Mouse (Mus musculus): ENCODE measurements at regions not wholly inside any gene's neighbourhood (a gene's known extent, or its start where the extent isn't known, plus 50 kb on each side); places are given as distances from the start of the nearest gene placed in this dataset.

DNA sequence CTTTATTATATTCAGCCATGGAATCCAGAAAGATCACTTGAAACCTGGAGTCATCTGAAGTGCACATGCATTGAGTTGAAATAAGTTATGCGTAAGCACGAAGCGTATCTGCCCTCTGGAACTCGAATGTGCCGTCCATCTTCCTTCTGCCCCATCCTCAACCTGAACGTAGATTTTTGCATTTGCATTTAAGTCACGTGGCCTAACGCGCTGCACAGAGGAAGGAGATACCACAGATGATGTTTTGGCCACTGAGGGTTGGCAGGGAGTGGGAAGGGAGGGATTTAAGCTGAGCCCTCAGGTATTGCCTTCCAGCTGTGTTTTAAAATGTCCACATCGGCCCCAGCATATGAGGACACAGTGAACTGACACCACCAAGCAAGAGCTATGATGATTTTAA lies 63.6 kb upstream of the Runx1 start:
- DNase-seq: no peak

DNA sequence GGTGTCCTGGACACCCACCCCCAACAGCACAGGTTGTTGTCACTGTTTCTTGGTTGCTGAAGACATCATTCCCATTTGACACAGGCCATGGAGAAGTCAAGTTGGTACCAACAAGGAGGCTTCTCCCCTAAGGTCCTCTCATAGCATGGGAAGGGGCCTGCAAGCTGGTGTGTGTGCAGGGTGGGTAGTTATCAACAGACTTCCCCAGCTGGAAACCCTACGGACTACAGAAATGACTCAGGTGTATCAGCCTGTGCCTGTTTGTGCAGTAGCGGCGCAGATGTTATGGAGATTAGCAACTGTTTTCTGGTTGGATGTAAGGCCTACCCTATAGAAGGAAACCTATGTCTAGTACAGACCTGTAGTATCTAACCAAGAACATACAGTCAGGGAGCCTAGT lies 60.3 kb upstream of the Runx1 start:
- no peak for DNase-seq

GRCm38 (mm10) chr16:92883821-92884272 lies 57.9 kb upstream of the Runx1 start:
- DNase-seq: no peak

DNA sequence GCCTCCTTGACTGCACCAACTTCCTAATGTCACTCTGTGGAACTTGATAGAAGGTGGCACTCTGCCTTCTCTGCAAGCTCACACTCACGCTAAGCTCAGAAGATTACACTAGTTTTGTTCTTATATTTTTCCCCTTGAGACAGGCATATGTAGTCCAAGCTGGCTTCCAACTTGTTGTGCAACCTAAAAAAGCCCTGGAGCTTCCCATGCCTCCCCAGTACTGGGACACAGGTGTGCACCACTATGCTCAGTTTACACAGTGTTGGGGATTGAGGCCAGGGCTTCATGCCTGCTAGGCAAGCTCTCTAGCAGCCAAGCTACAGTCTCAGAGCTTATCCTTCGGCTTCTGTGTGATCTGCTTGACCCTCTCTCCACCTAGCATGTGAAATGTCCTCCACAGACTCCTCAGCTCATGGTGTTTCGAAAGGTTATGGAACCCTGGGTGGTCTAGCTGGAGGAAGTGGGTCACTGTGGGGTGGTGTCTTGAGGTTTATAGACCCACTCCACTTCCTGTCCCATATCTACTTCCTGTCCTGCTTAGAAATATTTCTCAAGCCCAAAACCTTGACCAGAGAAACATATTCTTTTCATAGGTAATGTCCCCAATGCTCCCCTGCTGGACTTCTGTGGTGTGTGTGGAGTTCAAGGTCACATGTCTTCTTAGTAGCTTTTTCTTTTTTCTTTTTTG lies 54.6 kb upstream of the Runx1 start:
- no peak for DNase-seq

- no peak for DNase-seq
Observed at GRCm38 (mm10) chr16:92878081-92878480, 52.1 kb upstream of the Runx1 start.

All from lung, postnatal 4 days (tissue).